Mouse (Mus musculus): ENCODE data around the gene Card11.

The Card11 gene

DNA sequence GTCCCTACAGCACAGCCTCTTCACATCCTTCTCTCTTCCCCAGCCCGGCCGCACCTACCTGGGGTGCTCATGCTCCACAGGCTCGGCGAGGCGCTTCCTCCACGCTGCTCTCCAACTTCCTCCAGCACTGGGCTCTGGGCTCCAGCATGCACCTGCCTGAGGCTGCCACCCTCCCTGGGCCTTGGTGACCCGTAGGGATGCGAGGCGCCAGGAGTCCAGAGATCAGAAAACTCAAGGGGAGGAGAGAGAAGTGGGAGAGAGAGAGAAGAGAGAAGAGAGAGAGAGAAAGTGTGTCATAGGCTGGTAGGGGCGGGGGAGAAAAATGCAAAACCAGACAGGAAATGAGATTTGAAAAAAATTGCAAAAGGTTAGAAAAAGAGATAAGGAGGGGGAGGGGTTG lies at the start of gene Card11:
Gene Card11 (minus strand): TSS at position 234 of the 400 bp plus-strand sequence.
- ChIA-PET CTCF (no interaction called here), POLR2A (no interaction called here)

DNA sequence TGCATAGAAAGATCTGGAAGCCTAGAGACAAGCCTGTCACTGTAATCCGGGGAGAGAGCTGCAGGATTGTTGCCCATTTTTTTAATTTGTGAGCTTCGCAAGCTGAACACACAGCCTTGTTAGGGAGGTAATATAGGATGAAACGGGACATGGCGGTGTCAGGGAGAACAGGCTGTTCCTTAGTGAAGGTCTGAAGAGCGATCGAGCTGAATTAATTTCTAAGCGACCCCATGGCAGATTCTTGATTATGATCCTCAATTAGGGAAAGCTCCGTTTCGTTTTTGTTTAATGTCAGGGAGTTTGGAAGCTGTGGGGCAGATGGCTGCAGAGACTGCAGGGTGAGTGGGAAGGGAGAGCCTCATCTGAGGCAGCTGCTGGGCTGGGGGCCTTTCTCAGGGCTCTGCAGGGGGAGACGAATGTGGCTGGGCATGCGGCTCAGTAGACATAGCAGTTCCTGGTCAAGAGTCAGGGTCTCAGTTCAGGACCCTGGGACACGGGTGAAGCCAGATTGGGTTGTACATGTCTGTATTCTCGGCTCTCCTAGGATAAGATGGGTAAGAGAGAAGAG lies 47.4 kb upstream of the Card11 start:
- ChIA-PET POLR2A (interaction anchor here in 1 of 4 experiments (0.6 kb wide), 1 partner anchor 722 kb away, joined by 5 read pairs; no protein-coding TSS in a partner anchor), CTCF (interaction anchor here in 1 of 4 experiments (0.6 kb wide), 1 partner anchor 169 kb away, joined by 3 read pairs; no protein-coding TSS in a partner anchor)

- ChIA-PET POLR2A (interaction anchor here in 1 of 4 experiments (1.0 kb wide), 1 partner anchor 103 kb away, joined by 3 read pairs; no protein-coding TSS in a partner anchor), CTCF (interaction anchor here in 3 of 4 experiments (0.6 to 0.9 kb wide), 3 partner anchors 16 to 303 kb away, joined by 3 to 6 read pairs (median 3); no protein-coding TSS in a partner anchor)
Observed at GRCm38 (mm10) chr5:141044976-141045375, 44.6 kb upstream of the Card11 start.

DNA sequence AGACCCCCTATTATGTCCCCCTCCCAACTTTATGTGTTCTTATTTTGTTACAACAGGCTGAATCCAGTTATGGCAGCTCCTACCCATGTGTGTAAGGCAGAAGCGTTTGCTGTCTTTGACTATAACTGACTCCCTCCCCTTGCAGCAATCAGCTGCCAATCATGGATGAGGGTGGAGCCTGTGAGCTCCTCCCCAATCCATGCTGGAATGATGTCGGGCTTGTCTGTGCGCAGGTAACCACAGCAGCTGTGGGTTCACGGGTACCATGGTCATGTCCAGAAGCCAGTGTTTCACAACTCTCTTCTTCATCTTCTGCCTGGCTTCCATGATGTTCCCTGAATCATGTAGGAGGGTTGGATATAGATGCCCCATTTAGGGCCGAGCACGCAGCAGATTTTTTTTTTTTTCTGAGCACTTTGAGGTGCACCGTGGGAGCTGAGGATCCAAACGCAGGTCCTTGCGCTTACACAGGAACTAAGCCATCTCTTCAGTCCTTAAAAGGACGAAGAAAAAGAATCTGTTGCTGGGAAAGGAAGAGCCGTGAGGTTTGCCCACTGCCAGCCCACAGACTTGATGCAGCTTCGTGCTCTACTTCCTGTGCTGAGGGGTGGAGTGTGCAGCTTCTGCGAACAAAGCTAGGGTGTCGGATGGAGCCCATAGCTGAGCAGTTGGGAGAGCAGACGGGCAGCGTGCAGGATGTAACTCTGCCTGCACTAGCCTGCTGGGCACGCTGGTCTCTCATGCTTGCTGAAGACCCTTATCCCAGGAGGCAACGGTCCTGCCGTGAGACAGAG lies 43.5 kb upstream of the Card11 start:
- CTCF ChIA-PET, result interaction anchor here in 3 of 4 experiments (0.5 to 1.4 kb wide), 6 partner anchors 9 to 154 kb away, joined by 3 to 25 read pairs (median 4); no protein-coding TSS in a partner anchor
- POLR2A ChIA-PET, result interaction anchor here in 3 of 4 experiments (0.5 to 1.3 kb wide), 8 partner anchors 10 to 1397 kb away, joined by 3 to 4 read pairs (median 4); partner anchors contain the start of gene Gna12 (in 1 of the 3)

DNA sequence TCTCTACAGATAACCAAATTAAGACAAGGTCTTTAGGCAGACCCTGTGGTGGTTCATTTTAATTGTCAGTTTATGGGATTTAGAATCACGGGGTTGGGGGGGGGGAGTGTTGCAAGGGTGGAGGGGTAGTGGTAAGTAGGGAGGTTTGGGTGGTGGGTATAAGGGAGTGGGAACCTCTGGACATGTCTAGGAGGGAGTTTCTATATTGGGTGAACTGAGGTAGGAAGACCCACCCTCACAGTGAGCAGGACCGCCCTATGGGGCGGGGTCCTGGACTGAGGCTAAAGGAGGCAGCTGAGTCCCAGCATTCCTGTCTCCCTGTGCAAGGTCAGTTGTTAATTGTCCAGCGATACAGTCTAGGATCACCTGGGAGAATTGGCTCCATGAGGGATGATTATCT lies 42.0 kb upstream of the Card11 start:
- POLR2A ChIA-PET, result interaction anchor here in 2 of 4 experiments (1.2 to 1.3 kb wide), 2 partner anchors 9 to 34 kb away, joined by 3 to 4 read pairs; no protein-coding TSS in a partner anchor
- CTCF ChIA-PET, result interaction anchor here in 3 of 4 experiments (0.6 to 1.2 kb wide), 5 partner anchors 11 to 1286 kb away, joined by 3 to 25 read pairs (median 3); no protein-coding TSS in a partner anchor

- POLR2A ChIA-PET, result no interaction called here
- CTCF ChIA-PET, result interaction anchor here in 1 of 4 experiments (0.5 to 0.8 kb wide), 2 partner anchors 28 to 383 kb away, joined by 3 to 7 read pairs; no protein-coding TSS in a partner anchor
Observed at GRCm38 (mm10) chr5:141040846-141041245, 40.5 kb upstream of the Card11 start.

DNA sequence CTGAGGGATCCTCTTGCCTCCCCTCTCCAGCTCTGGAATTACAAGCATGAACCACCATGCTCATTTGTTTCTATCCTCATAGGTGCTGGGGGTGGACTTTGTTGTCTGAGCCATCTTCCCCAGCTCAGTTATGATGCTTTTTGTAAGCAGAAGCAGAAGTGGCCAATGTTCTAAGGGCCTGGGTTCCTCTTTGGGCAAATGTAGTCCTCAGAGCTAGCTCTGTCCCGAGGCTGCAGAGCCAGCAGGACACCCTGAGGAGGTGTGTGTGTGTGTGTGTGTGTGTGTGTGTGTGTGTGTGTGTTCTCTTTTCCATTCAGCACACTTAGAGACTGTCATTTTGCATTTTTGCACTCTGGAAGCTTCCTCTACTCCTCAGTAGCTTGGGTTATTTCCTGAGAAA lies 38.0 kb upstream of the Card11 start:
- POLR2A ChIA-PET, result interaction anchor here in 1 of 4 experiments (0.6 kb wide), 1 partner anchor 27 kb away, joined by 3 read pairs; no protein-coding TSS in a partner anchor
- CTCF ChIA-PET, result interaction anchor here in 1 of 4 experiments (0.6 kb wide), 2 partner anchors 289 to 292 kb away, joined by 3 to 5 read pairs; no protein-coding TSS in a partner anchor

- CTCF ChIA-PET, result interaction anchor here in 2 of 4 experiments (0.5 to 0.6 kb wide), 2 partner anchors 93 to 1111 kb away, joined by 3 to 4 read pairs; no protein-coding TSS in a partner anchor
- POLR2A ChIA-PET, result no interaction called here
Observed at GRCm38 (mm10) chr5:141035346-141035745, 35.0 kb upstream of the Card11 start.

- ChIA-PET POLR2A (no interaction called here), CTCF (no interaction called here)
Observed at GRCm38 (mm10) chr5:141034301-141034700, 33.9 kb upstream of the Card11 start.

GRCm38 (mm10) chr5:141033001-141033400 lies 32.6 kb upstream of the Card11 start:
- POLR2A ChIA-PET, result interaction anchor here in 1 of 4 experiments (1.3 kb wide), 1 partner anchor 10 kb away, joined by 4 read pairs; no protein-coding TSS in a partner anchor
- CTCF ChIA-PET, result no interaction called here

DNA sequence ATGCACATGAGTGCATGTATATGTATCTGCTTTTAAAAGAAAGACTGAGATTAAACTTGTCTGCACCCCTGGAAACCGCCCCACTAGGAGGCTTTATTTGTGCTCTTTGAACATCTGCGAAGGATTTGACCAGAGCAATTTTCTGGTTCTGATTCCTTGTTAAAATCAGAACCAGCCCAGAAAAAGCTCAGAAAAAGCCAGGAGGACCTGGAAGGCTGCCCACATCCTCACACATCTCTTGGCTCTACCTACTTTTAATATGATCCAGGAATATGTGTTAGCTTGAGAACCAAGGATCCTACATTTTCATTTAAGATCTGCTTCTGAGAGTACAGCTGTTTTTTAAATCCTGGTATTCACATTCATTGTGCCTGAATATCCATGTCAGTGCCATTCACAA lies 29.0 kb upstream of the Card11 start:
- ChIA-PET POLR2A (no interaction called here), CTCF (no interaction called here)

DNA sequence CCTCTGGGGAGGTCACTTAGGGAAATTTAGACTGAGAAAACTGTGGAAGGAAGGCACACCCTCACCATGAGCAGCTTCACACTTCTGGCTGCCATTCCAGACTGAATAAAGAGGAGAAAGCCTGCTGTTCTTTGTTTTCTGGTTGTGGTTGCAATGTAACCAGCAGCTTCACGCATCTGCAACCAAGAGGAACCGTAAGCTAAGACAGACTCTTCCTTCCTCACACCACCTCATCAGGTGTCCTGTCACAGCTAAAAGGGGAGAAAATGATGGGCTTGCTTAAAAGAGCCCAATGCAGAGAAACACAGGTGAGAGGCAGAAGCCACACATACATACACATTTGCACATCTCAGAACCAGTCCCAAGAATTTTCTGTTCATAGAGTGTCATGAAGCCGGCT lies 25.3 kb upstream of the Card11 start:
- CTCF ChIA-PET, result no interaction called here
- POLR2A ChIA-PET, result no interaction called here

DNA sequence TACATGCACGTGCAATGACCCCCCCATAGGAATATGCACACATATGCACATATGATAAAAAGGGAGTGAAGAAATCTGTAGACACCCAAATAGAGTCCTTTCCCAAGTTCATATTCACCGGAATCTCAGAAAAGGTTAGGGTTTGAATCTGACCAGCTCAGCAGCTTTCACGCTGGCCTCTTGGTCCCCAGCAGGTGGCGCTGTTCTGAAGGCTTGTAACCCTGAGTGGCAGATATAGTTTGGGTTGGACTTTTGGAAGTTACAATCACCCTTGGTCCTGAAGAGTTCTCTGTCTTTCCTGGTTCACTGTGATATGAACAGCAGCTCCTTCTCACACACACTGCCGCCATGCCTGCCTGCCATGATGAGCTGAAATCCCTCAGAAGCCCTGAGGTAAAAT lies 24.1 kb upstream of the Card11 start:
- CTCF ChIA-PET, result interaction anchor here in 2 of 4 experiments (0.6 to 1.1 kb wide), 5 partner anchors 9 to 69 kb away, joined by 3 to 6 read pairs (median 3); no protein-coding TSS in a partner anchor

GRCm38 (mm10) chr5:141017927-141018700 lies 17.7 kb upstream of the Card11 start:
- POLR2A ChIA-PET, result interaction anchor here in 1 of 4 experiments (0.7 kb wide), 1 partner anchor 187 kb away, joined by 4 read pairs; no protein-coding TSS in a partner anchor
- CTCF ChIA-PET, result interaction anchor here in 3 of 4 experiments (0.6 to 0.7 kb wide), 3 partner anchors 53 to 1384 kb away, joined by 4 to 5 read pairs (median 5); no protein-coding TSS in a partner anchor

More for the DNA sequence above, 24.1 kb upstream of the Card11 start:
- POLR2A ChIA-PET, result no interaction called here

GRCm38 (mm10) chr5:141016082-141016481 lies 15.7 kb upstream of the Card11 start:
- CTCF ChIA-PET, result interaction anchor here in 3 of 4 experiments (0.7 to 1.6 kb wide), 3 partner anchors 13 to 53 kb away, joined by 3 read pairs; no protein-coding TSS in a partner anchor
- POLR2A ChIA-PET, result no interaction called here

DNA sequence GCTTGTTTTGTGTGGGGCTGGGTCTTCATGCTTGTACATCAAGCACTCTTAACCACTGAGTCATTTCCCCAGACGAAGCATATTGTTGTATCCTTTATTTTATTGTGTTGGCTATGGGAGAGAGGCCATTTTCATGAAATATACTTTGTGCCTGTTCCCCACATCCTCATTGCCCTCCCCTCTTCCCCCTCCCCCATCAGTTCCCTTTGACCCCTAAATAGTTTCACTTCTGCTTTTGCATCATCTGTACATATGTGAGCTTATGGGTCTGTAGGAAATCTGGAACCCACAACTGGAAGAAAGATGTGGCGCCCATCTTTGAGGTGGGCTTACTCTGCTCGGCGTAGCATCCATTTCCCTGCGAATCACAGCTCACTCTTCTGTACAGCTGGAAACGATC lies 13.8 kb upstream of the Card11 start:
- CTCF ChIA-PET, result interaction anchor here in 2 of 4 experiments (1.0 to 1.7 kb wide), 2 partner anchors 10 to 16 kb away, joined by 6 to 7 read pairs; no protein-coding TSS in a partner anchor
- POLR2A ChIA-PET, result no interaction called here

GRCm38 (mm10) chr5:141013465-141013864 lies 13.1 kb upstream of the Card11 start:
- POLR2A ChIA-PET, result no interaction called here

GRCm38 (mm10) chr5:141005491-141005890 lies 5.1 kb upstream of the Card11 start:
- POLR2A ChIA-PET, result no interaction called here
- CTCF ChIA-PET, result no interaction called here

More at GRCm38 (mm10) chr5:141013465-141013864, 13.1 kb upstream of the Card11 start:
- CTCF ChIA-PET, result no interaction called here

Measured in embryonic stem cell, embryonic (primary cell).